Mouse (Mus musculus): Measurements from ENCODE around the gene Ldhc.
A peak's percentile ranks its signal among the peaks of the same experiment; 100 is the strongest.
"Not testable (repeated sequence)": the region's sequence is repeated elsewhere in the genome, so short reads cannot be mapped to it uniquely, and the experiment has no call there.

Ldhc gene

GRCm38 (mm10) chr7:46860996-46861395, at the start of gene Ldhc:
Gene Ldhc (plus strand): TSS chr7:46861203.
- DNase-seq (ENCODE audit: low spot score in 2 of 2): no peak

- DNase-seq (ENCODE audit: low spot score in 2 of 2): no peak
Observed at GRCm38 (mm10) chr7:46814012-46814411, 47.0 kb upstream of the Ldhc start.

DNA sequence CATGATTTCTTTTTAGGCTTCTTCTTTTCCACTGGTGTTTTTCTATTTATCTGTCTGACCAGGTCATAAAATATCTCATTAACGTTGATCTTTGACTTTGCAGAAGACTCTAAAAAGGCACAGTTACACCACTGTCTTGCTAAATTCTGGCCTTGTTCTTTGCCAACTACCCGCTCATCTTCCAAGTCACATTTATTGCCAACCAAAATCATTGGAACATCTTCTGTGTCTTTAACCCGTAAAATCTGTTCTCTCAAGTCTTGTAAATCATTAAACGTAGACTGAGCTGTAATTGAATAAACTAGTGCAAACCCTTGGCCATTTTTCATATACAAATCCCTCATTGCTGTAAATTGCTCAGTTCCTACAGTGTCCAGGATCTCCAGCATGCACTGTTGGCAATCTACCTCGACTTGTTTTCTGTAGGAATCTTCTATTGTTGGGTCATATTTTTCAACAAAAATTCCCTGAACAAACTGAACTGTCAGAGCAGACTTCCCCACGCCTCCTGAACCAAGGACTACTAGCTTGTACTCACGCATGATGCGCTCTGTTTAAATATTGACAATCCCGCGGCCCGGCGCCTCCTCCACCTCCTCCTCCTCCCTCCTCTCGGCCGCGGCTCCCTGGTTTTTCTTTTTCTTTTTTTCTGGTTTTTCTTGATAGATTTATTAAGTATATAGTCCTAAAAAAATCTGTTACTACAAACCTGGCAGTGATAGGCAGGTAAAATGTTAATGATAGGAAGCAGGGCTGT, 39.9 kb upstream of the Ldhc start:
- DNase-seq (ENCODE audit: low spot score in 2 of 2): not testable (repeated sequence)

GRCm38 (mm10) chr7:46827046-46827802, 33.8 kb upstream of the Ldhc start:
- no peak for DNase-seq (ENCODE audit: low spot score in 2 of 2)

DNA sequence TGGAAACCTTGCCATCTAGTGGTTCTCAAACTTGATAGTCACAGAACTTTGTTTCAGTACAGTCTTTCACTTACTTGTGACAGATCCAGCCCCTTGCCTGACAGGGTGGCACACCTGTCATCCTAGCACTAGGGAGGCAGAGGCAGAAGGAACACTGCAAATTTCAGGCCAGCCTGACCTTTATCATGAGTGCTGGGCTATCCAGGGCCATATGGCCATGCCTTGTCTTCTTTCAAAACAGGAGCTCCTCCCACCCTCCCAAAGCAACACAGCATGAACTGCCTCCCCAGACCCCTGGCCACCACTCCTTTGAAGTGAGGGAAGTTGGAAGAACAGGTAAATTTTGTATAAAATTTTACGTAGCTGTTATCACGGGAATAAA, 33.2 kb upstream of the Ldhc start:
- no peak for DNase-seq (ENCODE audit: low spot score in 2 of 2)

GRCm38 (mm10) chr7:46829911-46830310, 31.1 kb upstream of the Ldhc start:
- no peak for DNase-seq (ENCODE audit: low spot score in 2 of 2)

DNA sequence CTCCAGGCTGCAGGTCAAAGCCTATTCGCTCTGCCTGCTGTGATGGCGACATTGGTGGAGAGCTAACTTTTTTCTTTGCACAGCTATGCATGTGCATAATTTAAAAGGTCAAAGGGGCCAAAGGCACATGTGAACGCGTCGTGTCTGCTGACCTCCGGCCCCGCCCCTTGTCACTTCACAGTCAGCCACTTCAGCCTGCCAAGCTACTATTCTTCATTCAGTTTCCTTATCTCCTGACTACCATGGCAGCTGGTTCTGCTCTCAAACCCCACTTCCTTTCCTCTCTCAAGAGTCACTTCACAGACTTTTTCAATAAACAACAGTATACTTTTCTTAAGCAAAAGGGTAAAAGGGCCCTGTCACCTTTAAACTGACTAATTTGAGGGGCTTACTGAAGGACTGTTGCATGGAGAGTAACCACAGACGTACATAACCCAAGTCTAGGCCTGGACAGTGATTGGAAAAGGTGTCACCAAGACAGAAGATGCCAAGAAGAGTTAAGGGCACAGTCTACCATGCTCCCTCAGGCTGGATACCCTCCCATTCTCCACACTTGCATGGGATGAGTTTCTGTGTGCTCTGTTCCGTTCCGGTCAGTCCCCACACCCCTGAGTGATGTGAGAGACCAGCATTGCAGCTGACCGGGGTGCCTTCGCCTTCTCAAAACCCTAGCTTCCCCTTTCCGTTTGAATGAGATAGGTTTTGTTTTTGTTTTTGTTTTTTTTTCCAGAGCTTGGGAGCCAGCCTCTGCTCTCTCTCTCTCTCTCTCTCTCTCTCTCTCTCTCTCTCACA, 30.0 kb upstream of the Ldhc start:
- DNase-seq (ENCODE audit: low spot score in 2 of 2): peak in 1 of 2 experiments; percentile 39

GRCm38 (mm10) chr7:46831693-46832092, 29.3 kb upstream of the Ldhc start:
- peak in 1 of 2 experiments; percentile 51 for DNase-seq (ENCODE audit: low spot score in 2 of 2)

DNA sequence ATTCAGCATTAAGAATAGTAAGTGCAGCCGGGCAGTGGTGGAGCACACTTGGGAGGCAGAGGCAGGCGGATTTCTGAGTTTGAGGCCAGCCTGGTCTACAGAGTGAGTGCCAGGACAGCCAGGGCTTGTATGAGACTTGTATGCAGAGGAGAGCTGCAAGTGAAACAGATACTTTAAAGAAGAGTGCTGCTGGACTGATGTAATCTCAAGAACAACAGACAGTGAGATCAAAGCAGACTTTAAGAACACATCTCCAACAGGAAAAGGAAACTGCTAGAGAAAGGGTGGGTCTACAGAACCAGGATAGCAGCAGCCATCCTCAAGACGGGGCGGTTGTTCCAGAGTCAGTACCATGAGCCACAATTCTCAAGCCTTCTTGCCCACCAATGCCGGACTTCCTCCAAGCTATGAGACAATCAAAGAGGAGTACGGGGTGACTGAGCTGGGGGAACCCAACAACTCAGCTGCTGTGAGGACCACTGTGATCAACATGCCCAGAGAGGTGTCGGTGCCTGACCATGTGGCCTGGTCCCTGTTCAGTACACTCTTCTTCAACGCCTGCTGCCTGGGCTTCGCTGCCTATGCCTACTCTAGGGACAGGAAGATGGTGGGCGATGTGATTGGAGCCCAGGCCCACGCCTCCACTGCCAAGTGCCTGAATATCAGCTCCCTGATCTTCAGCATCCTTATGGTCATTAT, 28.7 kb upstream of the Ldhc start:
- DNase-seq (ENCODE audit: low spot score in 2 of 2): peak in 1 of 2 experiments; percentile 60

- peak in 1 of 2 experiments; percentile 47 for DNase-seq (ENCODE audit: low spot score in 2 of 2)
Observed at GRCm38 (mm10) chr7:46833266-46833665, 27.7 kb upstream of the Ldhc start.

DNA sequence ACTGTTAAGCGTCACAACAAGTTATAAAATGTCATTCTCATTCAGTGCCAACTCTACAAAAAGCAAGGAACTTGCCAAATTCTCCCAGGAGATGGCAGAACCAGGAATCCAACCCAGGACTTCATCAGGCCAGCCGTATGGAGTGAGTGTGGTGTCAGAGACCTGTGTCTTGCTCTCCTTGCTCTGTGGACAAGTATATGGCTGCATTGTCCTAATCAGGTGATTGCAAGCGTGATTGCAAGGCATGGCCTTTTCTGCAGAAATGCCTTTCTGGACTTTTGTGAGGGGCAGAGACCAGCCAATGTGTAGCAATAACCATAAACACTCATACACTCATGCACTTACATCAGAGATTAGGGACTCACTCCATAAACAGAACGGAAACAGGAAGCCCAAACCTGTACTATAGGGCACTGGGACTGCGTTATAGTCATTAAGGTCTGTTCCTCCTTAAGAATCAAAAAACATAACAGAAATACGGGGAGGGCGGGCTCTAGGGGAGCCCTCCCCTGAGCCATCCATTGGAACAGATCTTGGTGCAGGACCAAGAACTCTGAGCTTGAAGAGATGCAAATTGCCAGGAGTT, 27.2 kb upstream of the Ldhc start:
- no peak for DNase-seq (ENCODE audit: low spot score in 2 of 2)

DNA sequence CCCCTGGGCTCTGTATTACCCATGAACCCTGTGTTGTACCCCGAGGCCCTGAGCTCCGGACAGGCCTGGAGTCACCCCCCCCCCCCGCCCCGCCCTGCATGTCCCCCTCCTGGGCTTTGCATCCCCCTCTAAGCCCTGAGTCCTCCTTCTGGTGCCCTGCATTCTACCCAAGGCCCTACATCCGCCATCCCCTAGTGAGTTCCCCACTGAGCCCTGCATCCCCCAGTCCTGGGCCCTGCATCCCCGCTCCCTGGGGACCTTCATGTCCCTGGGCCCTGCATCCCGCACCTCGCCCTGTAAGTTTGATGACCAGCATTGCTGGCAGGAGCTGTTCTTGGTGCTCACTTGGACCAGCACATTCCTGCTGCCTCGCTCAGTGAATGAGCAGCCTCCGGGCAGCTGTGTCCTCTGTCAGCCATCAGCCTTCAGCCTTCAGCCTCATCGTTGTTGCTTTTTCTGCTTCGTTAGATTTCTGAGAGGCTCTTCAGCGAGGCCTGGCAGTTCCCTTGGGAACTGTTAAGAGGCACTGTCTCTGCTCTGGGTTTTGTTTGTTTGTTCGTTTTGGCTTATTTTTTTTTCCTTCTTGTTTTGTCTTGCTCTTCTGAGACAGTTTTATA, 25.9 kb upstream of the Ldhc start:
- no peak for DNase-seq (ENCODE audit: low spot score in 2 of 2)

DNA sequence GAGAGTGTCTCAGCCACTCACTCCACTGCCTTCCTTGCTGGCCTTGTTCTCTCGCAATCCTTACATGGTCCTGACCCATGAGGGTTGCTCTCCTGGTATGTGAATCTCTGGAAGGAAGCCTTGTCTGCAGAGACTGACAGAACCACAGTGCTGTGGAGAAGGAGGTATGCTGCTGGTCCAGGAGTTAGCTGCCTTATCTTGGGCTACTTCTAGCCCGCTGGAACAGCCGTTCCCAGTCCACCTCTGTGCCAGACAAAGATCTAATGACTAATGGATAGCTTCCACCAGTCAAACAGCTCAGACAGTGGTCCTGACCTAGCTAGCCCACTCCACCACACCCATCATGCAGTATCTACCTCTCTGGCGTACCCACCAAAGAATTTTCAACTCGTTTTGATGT, 24.6 kb upstream of the Ldhc start:
- no peak for DNase-seq (ENCODE audit: low spot score in 2 of 2)

DNA sequence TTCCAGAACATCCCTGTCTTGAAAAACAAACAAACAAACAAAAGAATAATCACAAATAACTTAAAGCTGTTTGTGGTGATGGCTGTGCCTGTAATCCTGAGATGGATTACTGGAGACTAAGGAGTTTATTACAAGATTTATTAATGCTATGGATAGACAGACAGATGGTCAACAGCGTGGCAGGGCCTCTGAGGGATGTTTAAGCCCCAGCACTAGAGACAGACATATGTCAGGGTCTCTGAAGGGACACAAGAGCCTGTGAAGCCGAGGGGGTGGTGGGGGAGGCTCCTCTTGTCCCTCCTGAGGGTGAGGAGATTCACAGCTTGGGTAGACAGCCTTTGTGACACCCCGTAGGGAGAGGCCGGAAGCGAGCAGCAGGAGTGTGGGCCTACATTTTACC, 23.9 kb upstream of the Ldhc start:
- no peak for DNase-seq (ENCODE audit: low spot score in 2 of 2)

- DNase-seq (ENCODE audit: low spot score in 2 of 2): no peak
Observed at GRCm38 (mm10) chr7:46838104-46838671, 22.8 kb upstream of the Ldhc start.

DNA sequence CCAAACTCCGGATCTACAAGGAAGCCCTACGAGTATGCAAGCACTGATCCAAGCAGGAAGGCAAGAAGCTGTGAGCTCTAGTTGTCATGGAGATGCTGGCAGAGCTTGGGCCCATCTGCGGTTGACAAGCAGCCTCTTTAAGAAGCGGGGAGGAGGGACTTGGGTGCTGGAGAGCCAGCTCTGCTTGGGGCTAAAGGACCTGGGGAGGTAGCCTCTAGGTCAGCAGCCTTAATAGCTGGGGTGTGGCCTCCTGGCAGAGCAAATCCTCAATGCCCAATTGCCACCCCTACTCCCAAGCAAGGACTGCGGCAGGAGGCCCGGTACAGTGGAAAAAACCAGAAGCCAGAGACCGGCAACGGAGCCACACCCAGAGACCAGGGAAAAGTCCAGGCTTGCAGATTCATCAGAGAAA, 22.1 kb upstream of the Ldhc start:
- no peak for DNase-seq (ENCODE audit: low spot score in 2 of 2)

GRCm38 (mm10) chr7:46839446-46839845, 21.6 kb upstream of the Ldhc start:
- no peak for DNase-seq (ENCODE audit: low spot score in 2 of 2)

GRCm38 (mm10) chr7:46839861-46840260, 21.1 kb upstream of the Ldhc start:
- DNase-seq (ENCODE audit: low spot score in 2 of 2): no peak

GRCm38 (mm10) chr7:46840326-46840725, 20.7 kb upstream of the Ldhc start:
- no peak for DNase-seq (ENCODE audit: low spot score in 2 of 2)

DNA sequence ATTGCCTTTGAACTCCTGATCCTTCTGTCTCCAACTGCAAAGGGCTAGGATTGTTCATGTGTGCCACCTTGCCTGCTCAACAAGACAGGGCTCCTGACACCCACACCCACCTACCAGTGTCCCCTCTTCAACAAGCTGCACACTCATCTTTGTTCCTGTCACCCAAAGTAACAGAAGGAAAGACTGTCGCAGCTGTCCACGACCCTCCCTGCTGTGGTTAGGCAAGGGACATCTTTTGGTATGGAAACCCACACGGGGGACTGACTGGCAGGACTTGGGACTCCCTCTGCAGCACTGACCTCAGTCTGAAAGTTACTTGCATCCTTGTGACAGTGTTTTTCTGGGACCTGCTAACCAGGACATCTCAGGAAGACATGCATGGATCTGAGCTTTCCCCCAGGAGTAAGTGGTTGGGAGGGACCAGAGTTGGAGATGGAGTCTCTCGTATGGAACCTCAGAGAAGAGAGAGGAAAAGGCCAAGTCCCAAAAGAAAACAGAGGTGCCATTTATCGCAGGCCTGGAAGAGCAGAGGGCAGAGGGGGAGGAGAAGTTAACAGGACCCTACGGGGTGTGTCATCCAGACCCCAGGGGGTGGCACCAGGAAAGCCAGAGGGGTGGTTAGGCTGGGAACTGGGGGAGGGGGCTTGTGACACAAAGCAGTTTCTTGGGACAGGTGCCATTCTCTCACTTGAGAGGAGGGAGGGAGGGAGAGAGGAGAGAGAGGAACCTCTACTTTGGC, 20.0 kb upstream of the Ldhc start, which contains the start of gene Ldha:
Gene Ldha, plus strand, starts transcription at position 689 of the 739 bp plus-strand sequence.
- no peak for DNase-seq (ENCODE audit: low spot score in 2 of 2)
